Mouse (Mus musculus): Measurements from ENCODE around the gene Cdk5r2. TPM values are rescaled to one million over a fixed set of nuclear protein-coding genes. Genes with fewer than 3 reads are reported as not detected.

Gene Cdk5r2
- polyA plus RNA-seq, 1 experiment from 2014 or later: 1.3 TPM

- H3K36me3 ChIP-seq: no peaks in the 10 kb centered on the region
- H3K4me1 ChIP-seq: peaks cover 84% of the 10 kb centered on the region
- 2% methylated on average over 7 of the region's 7 CpGs for WGBS
- peak overlapping the region; percentile 94 for H3K27ac ChIP-seq (replicated peaks)
- peaks cover 88% of the 10 kb centered on the region for H3K27me3 ChIP-seq (ENCODE audit: low read depth, poor library complexity, severe bottlenecking)
- H3K4me3 ChIP-seq: peak overlapping the region; percentile 85
- H3K9me3 ChIP-seq (replicated peaks): no peaks in the 10 kb centered on the region
- peak; percentile 36 for DNase-seq (ENCODE audit: low spot score)
Observed at GRCm38 (mm10) chr1:74856791-74857190, 2.1 kb downstream of the Cdk5r2 start.

GRCm38 (mm10) chr1:74857201-74857600 is 2.5 kb downstream of the Cdk5r2 start:
- peak; percentile 20 for DNase-seq (ENCODE audit: low spot score)
- peak overlapping the region; percentile 78 for H3K27ac ChIP-seq (replicated peaks)
- H3K9me3 ChIP-seq (replicated peaks): no peaks in the 10 kb centered on the region
- H3K4me1 ChIP-seq: peaks cover 80% of the 10 kb centered on the region
- no peaks in the 10 kb centered on the region for H3K36me3 ChIP-seq
- 2% methylated on average over 20 of the region's 20 CpGs for WGBS
- H3K4me3 ChIP-seq: peak overlapping the region; percentile 85
- H3K27me3 ChIP-seq (ENCODE audit: low read depth, poor library complexity, severe bottlenecking): peaks cover 84% of the 10 kb centered on the region

- H3K36me3 ChIP-seq: no peaks in the 10 kb centered on the region
- peaks cover 79% of the 10 kb centered on the region for H3K27me3 ChIP-seq (ENCODE audit: low read depth, poor library complexity, severe bottlenecking)
- 7% methylated on average over 4 of the region's 4 CpGs for WGBS
- H3K4me3 ChIP-seq: peak overlapping the region; percentile 85
- no peaks in the 10 kb centered on the region for H3K9me3 ChIP-seq (replicated peaks)
- peaks cover 75% of the 10 kb centered on the region for H3K4me1 ChIP-seq
- peak; percentile 34 for DNase-seq (ENCODE audit: low spot score)
- peak overlapping the region; percentile 78 for H3K27ac ChIP-seq (replicated peaks)
Observed at GRCm38 (mm10) chr1:74857677-74858076, 2.9 kb downstream of the Cdk5r2 start.

GRCm38 (mm10) chr1:74858171-74858719 is 3.5 kb downstream of the Cdk5r2 start:
- Histone ChIP-seq H3K4me1 (peaks cover 69% of the 10 kb centered on the region), H3K27ac (replicated peaks) (peak overlapping the region; percentile 78), H3K9me3 (replicated peaks) (no peaks in the 10 kb centered on the region), H3K4me3 (peak overlapping the region; percentile 85), H3K27me3 (ENCODE audit: low read depth, poor library complexity, severe bottlenecking) (peaks cover 74% of the 10 kb centered on the region), H3K36me3 (no peaks in the 10 kb centered on the region)
- WGBS: under 1% methylated on average over 29 of the region's 29 CpGs
- DNase-seq (ENCODE audit: low spot score): peak; percentile 89

- H3K27me3 ChIP-seq (ENCODE audit: low read depth, poor library complexity, severe bottlenecking): peaks cover 68% of the 10 kb centered on the region
- H3K27ac ChIP-seq (replicated peaks): peak overlapping the region; percentile 78; the same call in 1 of the 2 replicates
- H3K4me3 ChIP-seq: peak overlapping the region; percentile 85
- H3K4me1 ChIP-seq: peaks cover 64% of the 10 kb centered on the region
- H3K9me3 ChIP-seq (replicated peaks): no peaks in the 10 kb centered on the region
- 3% methylated on average over 16 of the region's 16 CpGs for WGBS
- DNase-seq (ENCODE audit: low spot score): no peak
- H3K36me3 ChIP-seq: no peaks in the 10 kb centered on the region
Observed at GRCm38 (mm10) chr1:74858805-74859204, 4.1 kb downstream of the Cdk5r2 start.

- H3K4me1 ChIP-seq: peaks cover 58% of the 10 kb centered on the region
Observed at GRCm38 (mm10) chr1:74859223-74859984, 4.7 kb downstream of the Cdk5r2 start.

GRCm38 (mm10) chr1:74861783-74862182 is 7.0 kb downstream of the Cdk5r2 start:
- Histone ChIP-seq H3K9me3 (replicated peaks) (no peaks in the 10 kb centered on the region), H3K27ac (replicated peaks) (no peak overlapping the region), H3K36me3 (no peaks in the 10 kb centered on the region), H3K27me3 (ENCODE audit: low read depth, poor library complexity, severe bottlenecking) (peaks cover 41% of the 10 kb centered on the region), H3K4me3 (no peak overlapping the region), H3K4me1 (peaks cover 34% of the 10 kb centered on the region)
- DNase-seq (ENCODE audit: low spot score): no peak

More at GRCm38 (mm10) chr1:74859223-74859984, 4.7 kb downstream of the Cdk5r2 start:
- Histone ChIP-seq H3K27ac (replicated peaks) (no peak overlapping the region), H3K36me3 (no peaks in the 10 kb centered on the region), H3K9me3 (replicated peaks) (no peaks in the 10 kb centered on the region), H3K27me3 (ENCODE audit: low read depth, poor library complexity, severe bottlenecking) (peaks cover 62% of the 10 kb centered on the region), H3K4me3 (peak overlapping the region; percentile 85)
- no peak for DNase-seq (ENCODE audit: low spot score)
- WGBS: 44% methylated on average over 6 of the region's 6 CpGs

- H3K27me3 ChIP-seq (ENCODE audit: low read depth, poor library complexity, severe bottlenecking): peaks cover 6% of the 10 kb centered on the region; the same call in 1 of the 2 replicates
- no peaks in the 10 kb centered on the region for H3K36me3 ChIP-seq
- no peaks in the 10 kb centered on the region for H3K9me3 ChIP-seq (replicated peaks)
- H3K4me3 ChIP-seq: no peak overlapping the region
- H3K27ac ChIP-seq (replicated peaks): no peak overlapping the region
- 66% methylated on average over 2 of the region's 2 CpGs for WGBS
- peaks cover 4% of the 10 kb centered on the region; the same call in 1 of the 2 replicates for H3K4me1 ChIP-seq
- no peak for DNase-seq (ENCODE audit: low spot score)
Observed at GRCm38 (mm10) chr1:74872218-74872617, 17.5 kb downstream of the Cdk5r2 start.

GRCm38 (mm10) chr1:74877199-74877598 is 22.5 kb downstream of the Cdk5r2 start:
- Histone ChIP-seq H3K9me3 (replicated peaks) (no peaks in the 10 kb centered on the region), H3K4me1 (peaks cover 17% of the 10 kb centered on the region), H3K36me3 (no peaks in the 10 kb centered on the region), H3K4me3 (no peak overlapping the region), H3K27ac (replicated peaks) (no peak overlapping the region), H3K27me3 (ENCODE audit: low read depth, poor library complexity, severe bottlenecking) (peaks cover 51% of the 10 kb centered on the region)
- no peak for DNase-seq (ENCODE audit: low spot score)
- WGBS: 62% methylated on average over 3 of the region's 3 CpGs

GRCm38 (mm10) chr1:74880785-74881360 is 26.1 kb downstream of the Cdk5r2 start:
- Histone ChIP-seq H3K9me3 (replicated peaks) (no peaks in the 10 kb centered on the region), H3K27me3 (ENCODE audit: low read depth, poor library complexity, severe bottlenecking) (peaks cover 88% of the 10 kb centered on the region), H3K4me3 (no peak overlapping the region), H3K36me3 (no peaks in the 10 kb centered on the region), H3K4me1 (peaks cover 39% of the 10 kb centered on the region), H3K27ac (replicated peaks) (no peak overlapping the region)
- WGBS: 1% methylated on average over 18 of the region's 18 CpGs
- peak; percentile 80 for DNase-seq (ENCODE audit: low spot score)

- H3K36me3 ChIP-seq: no peaks in the 10 kb centered on the region
- DNase-seq (ENCODE audit: low spot score): peak; percentile 63
- H3K4me3 ChIP-seq: peak overlapping the region; percentile 51
- peaks cover 99% of the 10 kb centered on the region for H3K27me3 ChIP-seq (ENCODE audit: low read depth, poor library complexity, severe bottlenecking)
- peaks cover 40% of the 10 kb centered on the region for H3K4me1 ChIP-seq
- H3K27ac ChIP-seq (replicated peaks): 0 out of 2 replicates have a peak overlapping the region, but pooled peaks have one; percentile 6
- under 1% methylated on average over 73 of the region's 74 CpGs for WGBS
- no peaks in the 10 kb centered on the region for H3K9me3 ChIP-seq (replicated peaks)
Observed at GRCm38 (mm10) chr1:74882055-74882734, 27.5 kb downstream of the Cdk5r2 start.

- Histone ChIP-seq H3K4me1 (peaks cover 40% of the 10 kb centered on the region), H3K27ac (replicated peaks) (no peak overlapping the region), H3K4me3 (peak overlapping the region; percentile 51), H3K36me3 (no peaks in the 10 kb centered on the region), H3K9me3 (replicated peaks) (no peaks in the 10 kb centered on the region), H3K27me3 (ENCODE audit: low read depth, poor library complexity, severe bottlenecking) (peaks cover 99% of the 10 kb centered on the region)
- DNase-seq (ENCODE audit: low spot score): peak; percentile 43
- WGBS: 1% methylated on average over 8 of the region's 8 CpGs
Observed at GRCm38 (mm10) chr1:74882828-74883227, 28.1 kb downstream of the Cdk5r2 start.

All from midbrain, embryonic 10.5 days (tissue).